Mouse (Mus musculus): ENCODE measurements around the gene Samd4b.

Samd4b gene

DNA sequence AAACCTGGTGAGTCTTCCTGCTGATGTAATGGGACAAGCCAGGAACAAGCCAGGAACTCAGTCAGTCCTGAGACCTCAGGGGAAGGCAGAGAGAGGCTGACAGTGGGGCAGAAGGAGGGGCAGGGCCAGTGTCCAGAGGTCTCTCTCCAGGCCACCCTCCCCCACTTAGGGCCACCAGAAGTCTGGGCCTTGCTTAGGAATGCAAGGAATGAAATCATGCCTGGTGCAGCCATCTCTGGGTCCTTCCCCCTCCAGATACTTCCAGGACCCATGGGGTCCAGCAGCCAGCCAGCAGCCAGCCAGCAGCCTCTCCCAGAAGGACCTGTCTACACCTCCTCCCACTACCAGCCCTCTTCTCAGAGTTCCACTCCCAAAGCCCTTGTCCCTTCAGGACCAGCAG, 10.3 kb downstream of the Samd4b start:
- DNase-seq (ENCODE audit: low spot score), result no peak

GRCm38 (mm10) chr7:28586663-28587411, 11.1 kb downstream of the Samd4b start:
- DNase-seq (ENCODE audit: low spot score), result no peak

DNA sequence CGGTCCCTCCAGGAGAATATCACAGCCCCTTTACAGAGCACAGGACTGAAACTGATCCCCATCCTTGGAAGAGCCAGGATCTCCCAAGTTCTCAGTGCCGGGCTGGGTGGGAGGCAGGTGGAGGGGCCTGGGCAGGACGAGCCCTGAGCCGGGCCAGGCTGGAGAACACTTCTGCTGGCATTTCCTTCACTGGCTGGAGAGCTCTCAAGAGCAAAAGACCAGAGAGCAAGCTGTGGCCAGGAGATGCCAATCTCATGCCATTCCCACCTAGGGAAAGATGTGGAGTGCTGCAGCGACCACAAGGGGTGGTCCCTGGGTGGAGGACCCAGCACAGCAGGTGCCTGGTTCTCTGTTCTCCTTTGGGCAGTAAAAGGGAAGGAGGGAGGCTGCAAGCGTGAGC, 12.9 kb downstream of the Samd4b start:
- DNase-seq (ENCODE audit: low spot score), result no peak

DNA sequence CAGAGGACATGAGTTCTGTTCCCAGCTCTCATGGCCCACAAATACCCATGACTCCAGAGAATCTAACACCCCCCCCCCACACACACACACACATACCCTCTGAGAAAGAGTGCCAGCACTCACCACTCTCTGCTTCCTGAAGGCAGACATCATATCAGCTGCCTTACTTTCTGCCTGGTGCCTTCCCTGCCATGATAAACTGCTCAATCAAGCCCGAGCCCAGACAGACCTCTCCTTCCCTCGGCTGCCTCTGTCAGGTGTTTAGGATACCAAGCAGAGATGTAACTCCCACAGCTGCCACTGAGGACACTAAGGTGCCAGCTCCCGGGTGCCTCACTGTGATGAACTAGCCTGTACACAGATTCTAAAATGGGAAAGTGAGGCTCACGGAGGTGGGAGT, 13.5 kb downstream of the Samd4b start:
- DNase-seq (ENCODE audit: low spot score), result no peak

DNA sequence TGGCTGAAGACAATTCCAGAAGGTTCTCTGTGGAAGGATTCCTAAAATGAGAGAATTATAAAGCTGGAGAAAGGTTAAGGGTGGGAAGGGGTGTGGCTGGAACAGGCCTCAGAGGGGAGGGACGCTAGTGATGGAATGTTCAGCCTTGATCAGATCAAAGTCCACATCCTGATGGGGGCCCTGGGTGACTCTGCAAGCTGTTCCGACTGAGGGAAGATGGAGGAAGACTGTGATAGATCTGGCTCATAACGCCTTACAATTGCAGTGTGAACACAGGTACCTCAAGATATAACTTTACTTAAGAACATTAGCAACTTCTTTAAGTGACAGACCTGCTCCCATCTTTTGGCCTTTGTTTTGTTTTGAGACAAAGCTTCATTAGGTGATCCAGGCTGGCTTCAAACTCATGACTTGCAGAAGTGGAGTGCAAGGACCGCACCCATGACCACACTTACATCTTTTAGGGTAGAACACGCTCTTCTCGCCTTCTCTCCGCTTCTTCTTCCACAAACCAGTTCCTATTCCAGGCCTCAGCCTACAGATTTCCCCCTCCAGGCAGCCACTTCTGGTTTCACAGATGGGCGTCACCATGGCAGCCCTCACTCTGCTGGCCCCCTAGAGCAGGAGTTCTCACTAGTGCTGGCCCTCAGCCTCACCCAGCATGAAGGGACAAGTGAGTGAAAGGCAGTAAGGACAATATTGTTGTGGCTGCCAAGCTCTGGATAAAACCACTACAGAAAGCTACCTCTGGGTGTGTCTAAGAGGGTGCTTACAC, 14.2 kb downstream of the Samd4b start:
- DNase-seq (ENCODE audit: low spot score), result no peak

DNA sequence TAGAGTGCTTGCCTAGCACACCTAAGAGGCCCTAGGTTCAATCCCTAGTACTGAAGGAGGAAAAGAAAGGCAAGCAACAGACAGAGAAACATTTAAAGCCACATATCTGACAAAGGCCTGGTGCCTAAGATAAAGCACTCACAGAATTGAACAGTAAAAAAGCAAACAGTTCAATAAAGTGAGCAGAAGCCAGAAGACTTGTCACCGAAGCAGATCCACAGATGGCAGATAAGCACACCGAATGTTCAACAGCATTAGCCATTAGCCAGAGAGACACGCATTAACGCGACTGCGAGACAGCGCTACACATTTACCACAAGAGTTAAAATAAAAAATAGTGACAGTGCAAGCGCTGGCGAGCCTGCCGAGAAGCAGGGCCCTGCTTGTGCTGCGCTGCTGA, 15.1 kb downstream of the Samd4b start:
- DNase-seq (ENCODE audit: low spot score), result no peak

GRCm38 (mm10) chr7:28581721-28582120, 16.2 kb downstream of the Samd4b start:
- DNase-seq (ENCODE audit: low spot score), result no peak

DNA sequence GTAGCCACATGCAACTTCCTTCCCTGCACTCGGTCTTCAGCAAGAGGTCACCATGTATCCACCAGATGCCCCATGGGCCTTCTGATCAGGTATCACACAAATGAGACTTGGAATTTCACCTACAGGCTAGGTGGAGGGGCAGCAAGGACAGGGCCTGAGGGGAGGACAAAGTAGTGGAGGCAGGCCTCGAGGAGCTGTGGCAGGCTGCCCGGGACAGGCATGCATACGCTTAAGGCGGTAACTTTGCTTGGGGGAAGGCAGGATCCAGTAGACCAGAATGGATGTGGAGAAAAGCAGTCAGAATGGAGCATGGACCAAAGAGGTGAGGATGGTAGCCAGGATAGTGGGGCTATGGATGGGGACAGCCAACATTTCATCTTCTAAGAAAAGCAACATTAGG, 18.1 kb downstream of the Samd4b start:
- no peak for DNase-seq (ENCODE audit: low spot score)

DNA sequence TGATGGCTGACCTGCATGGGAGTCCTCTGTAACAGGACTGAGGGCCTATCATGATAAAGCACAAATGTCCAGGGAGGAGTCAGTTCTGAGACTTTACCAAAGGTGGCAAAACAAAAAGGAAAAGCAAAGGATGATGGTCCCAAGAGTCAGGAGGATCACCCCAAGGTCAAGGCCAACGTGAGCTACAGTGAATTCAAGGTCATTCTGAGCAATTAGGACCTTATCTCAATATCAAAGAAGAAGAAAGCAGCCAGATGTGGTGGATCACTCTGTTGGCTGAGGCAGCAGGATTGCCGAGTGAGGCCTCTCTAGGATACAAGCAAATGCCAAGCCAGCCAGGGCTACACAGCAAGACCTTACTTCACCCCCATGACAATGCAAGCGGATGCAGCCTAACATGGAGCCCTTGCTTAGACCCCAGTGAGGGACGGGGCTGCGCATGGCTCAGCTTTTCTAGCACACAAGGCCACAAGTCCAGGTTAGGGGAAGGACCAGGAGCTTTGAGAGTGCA, 19.3 kb downstream of the Samd4b start:
- no peak for DNase-seq (ENCODE audit: low spot score)

GRCm38 (mm10) chr7:28577826-28578542, 20.0 kb downstream of the Samd4b start:
- peak; percentile 30 for DNase-seq (ENCODE audit: low spot score)

GRCm38 (mm10) chr7:28576271-28576914, 21.6 kb downstream of the Samd4b start:
- DNase-seq (ENCODE audit: low spot score), result peak; percentile 71

DNA sequence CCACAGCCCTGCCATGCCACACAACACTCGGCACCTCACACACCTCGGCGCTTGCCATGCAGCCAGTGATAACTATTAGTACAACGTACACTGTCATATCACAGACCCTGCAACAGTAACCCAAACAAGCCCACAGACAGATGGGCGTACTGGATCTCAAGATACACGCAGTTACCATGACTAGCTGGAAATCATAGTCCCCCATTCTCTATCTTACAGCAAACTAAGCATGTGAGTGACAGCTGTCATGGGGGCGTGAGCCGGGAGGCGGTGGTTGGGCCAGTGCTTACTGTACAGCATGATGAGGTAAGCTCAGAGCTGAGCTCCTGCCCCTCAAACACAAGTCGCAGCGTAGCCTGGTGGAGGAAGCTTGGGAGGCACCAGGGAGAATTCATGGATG, 22.3 kb downstream of the Samd4b start:
- no peak for DNase-seq (ENCODE audit: low spot score)

DNA sequence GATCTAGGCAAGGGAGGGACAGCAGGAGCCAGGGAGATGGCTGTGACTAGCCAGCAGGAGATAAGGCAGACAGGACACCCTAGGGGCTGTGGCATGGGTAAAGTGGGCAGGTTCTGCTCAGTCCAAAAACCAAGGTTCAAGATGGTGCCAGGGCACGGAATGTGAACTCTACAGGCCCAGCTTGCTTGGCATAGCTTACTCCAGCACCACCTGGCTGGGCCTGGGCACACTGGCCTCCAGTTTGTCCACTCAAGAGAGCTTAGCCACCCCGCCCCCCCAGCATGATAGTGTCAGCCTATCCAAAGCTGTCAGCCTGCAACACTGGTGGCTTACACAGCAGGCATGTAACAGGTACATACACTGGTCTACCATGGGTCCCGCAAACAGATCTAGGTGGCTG, 24.7 kb downstream of the Samd4b start:
- no peak for DNase-seq (ENCODE audit: low spot score)

DNA sequence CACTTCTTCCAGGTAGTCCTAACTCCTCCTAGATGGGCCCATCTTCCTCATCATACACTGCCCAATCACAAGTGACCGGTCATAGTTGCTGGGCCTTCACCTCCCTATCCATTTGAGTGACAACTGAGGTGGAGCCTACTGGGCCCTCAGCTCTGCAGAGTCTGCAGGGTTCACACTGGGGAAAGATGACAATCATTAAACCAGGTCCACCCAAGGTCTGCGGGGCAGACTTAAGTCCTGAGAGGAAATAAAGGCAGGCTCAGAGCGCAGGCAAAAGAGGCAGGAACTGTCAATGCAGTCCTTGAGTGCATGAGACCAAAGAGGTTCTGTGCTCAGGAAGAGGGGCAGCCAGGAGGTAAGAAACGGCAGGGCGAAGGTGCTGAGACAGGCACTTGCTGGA, 25.3 kb downstream of the Samd4b start:
- no peak for DNase-seq (ENCODE audit: low spot score)

DNA sequence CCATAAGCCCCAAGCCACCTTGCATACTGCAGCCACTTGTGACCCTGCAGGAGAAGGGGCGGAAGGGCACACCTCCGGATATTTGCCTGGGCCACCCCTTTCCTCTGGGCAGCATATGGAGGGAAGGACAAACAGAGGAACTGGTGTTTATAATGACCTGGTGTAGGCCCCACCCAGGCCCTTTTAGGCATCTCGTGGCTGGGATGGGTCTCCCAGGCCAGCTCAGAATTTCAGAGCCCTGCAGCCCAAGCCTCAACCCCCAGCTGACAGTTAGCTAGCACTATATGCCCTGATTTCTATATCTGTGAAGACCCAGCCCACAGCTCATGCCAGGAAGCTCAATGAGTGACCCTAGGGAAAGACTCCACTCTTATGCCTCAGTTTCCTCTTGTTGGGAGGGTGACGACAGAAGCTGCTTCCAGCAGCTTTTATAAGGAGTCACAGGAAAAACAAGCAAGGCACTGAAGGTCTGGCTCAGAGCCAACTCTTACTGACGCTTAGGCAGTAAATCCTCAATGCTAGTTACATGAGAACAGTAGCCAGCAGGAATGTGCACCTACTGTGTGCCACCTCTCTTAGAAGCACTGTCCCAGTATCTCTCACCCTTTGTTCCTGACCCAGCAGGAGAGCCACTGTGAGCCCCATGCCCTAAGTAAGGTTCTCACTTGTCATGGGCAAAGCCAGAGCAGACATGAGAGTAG, 26.8 kb downstream of the Samd4b start:
- DNase-seq (ENCODE audit: low spot score), result no peak

GRCm38 (mm10) chr7:28570291-28570981, 27.5 kb downstream of the Samd4b start:
- DNase-seq (ENCODE audit: low spot score), result peak; percentile 67

- DNase-seq (ENCODE audit: low spot score), result peak; percentile 42
Observed at GRCm38 (mm10) chr7:28568253-28568652, 29.7 kb downstream of the Samd4b start.

DNA sequence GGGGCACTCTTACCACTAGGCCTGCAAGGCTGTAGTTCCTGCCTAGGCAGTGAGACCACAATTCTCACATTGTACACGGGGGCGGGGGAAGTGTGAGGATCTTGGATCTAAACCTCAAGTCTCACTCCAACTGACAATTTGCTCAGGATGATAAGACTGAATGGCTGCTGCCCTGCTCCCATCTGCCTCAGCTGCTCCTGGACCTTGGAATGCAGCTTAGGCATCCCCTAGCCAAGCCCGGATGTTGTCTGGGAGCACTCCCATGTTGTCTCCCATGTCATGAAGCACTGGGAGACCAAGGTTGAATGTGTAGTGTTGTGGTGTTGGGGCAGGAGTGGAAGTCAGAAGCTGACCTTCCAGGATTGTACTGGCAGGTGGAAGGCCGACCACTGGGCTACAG, 30.4 kb downstream of the Samd4b start:
- DNase-seq (ENCODE audit: low spot score), result no peak

DNA sequence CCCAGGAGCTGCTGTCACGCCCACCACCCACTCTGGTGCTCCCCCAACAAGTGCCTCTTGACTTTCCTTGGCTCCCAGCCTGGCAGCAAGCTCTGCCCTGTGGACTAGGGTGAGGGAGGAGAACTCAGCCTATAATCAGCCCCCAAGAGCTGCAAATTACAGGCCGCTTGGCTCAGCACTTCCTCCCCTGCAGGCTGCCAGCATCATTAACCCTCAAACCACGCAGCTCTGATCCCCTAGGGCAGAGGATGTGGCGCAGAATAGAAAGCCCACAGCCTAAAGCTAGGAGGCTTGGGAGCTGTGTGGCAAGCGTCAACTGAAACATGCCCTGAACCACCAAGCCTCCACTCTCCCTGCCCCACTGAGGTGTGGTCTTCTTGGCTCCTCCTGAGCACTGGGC, 32.5 kb downstream of the Samd4b start:
- DNase-seq (ENCODE audit: low spot score), result no peak

DNA sequence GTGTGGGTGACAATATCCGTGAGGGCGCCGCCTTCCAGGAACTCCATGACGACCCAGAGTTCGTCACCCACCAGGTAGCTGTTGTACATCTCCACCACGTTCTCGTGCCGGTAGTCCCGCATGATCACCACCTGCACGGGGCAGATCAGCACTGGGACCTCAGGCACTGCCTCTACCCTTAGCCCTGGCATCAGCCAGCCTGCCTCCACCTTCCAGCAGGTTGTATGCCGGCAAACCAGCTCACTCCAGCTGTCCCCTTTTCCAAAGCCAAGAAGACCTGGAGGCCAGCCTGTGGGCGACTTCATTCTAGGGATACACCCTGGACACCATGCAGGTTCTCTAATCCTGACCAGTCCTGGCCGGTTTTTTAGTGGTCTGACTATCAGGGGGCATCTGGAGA, 35.0 kb downstream of the Samd4b start:
- no peak for DNase-seq (ENCODE audit: low spot score)

DNA sequence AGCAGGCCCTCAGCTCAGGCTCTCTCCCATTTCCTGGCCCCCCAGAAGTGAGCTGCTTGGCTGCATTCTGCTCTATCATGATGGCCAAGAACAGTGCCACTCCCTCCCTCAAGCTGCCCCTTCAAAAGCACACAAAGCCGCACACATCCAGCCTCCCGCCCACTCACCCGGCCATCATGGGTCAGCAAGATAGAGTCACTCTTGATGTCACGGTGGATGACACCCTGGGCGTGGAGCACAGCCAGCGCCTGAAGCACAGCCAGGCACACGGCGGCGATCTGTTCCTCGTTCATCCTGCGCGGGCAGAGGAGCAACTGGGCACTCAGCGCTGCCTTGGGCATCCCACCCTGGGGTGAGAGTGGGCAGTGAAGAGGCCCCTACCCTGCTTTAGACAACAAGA, 35.6 kb downstream of the Samd4b start:
- no peak for DNase-seq (ENCODE audit: low spot score)

Measured in ovary, postnatal 36 days (tissue).